Mouse (Mus musculus) liver, embryonic 11.5 days (tissue): ENCODE measurements around the gene Gm20532. TPM values are rescaled to one million over a fixed set of nuclear protein-coding genes. Genes with fewer than 3 reads are reported as not detected.
A peak's percentile ranks its signal among the peaks of the same experiment; 100 is the strongest.

Experiments used
- ATAC-seq: fragments of 200-750 bp; cut with Nextera tagmentation; replicated peaks from 2 replicates; pipeline ENCODE4 v1.8.0; 2017; ENCODE audit warnings: moderate number of reproducible peaks, mild to moderate bottlenecking, moderate TSS enrichment, moderate library complexity; ENCODE audit not compliant: low FRiP score
- DNase-seq: peaks from one replicate; pipeline ENCODE4 v3.0.0-alpha.2; 2017; ENCODE audit warnings: low spot score
- H3K27ac ChIP-seq: fragments of 300-500 bp; sonication (generic); 2 replicates; pipeline ENCODE4 v1.5.1; 2014; ENCODE audit warnings: mild to moderate bottlenecking, low read depth, low read length, control low read depth
- H3K27me3 ChIP-seq: fragments of 300-500 bp; sonication (generic); replicated peaks from 2 replicates; pipeline ENCODE4 v1.6.1; 2014; ENCODE audit warnings: low read length, mixed read lengths; ENCODE audit not compliant: control insufficient read depth, insufficient read depth
- H3K36me3 ChIP-seq: fragments of 300-500 bp; sonication (generic); 2 replicates; pipeline ENCODE4 v1.6.1; 2014; ENCODE audit warnings: mild to moderate bottlenecking, low read length, moderate library complexity, mixed read lengths; ENCODE audit not compliant: control insufficient read depth, insufficient read depth
- H3K4me1 ChIP-seq: fragments of 300-500 bp; sonication (generic); replicated peaks from 2 replicates; pipeline ENCODE4 v1.6.1; 2014; ENCODE audit warnings: low read length, mixed read lengths; ENCODE audit not compliant: control insufficient read depth, insufficient read depth
- H3K4me2 ChIP-seq: fragments of 300-500 bp; sonication (generic); 2 replicates; pipeline ENCODE4 v1.6.1; 2014; ENCODE audit warnings: mild to moderate bottlenecking, control low read depth, moderate library complexity
- H3K4me3 ChIP-seq: fragments of 300-500 bp; sonication (generic); 2 replicates; pipeline ENCODE4 v1.5.1; 2014; ENCODE audit warnings: low read depth, low read length, control low read depth
- H3K9ac ChIP-seq: fragments of 300-500 bp; sonication (generic); 2 replicates; pipeline ENCODE4 v1.6.1; 2014; ENCODE audit warnings: low read depth, low read length, control low read depth
- H3K9me3 ChIP-seq: fragments of 300-500 bp; sonication (generic); 2 replicates; pipeline ENCODE4 v1.6.1; 2016; ENCODE audit warnings: low read length, inconsistent platforms, mixed read lengths; ENCODE audit not compliant: control insufficient read depth
- WGBS: fragments of 180-500 bp; shearing (Covaris S2); extraction: QIAGEN DNeasy Blood & Tissue Kit; methylation state at CpG from one replicate; pipeline ENCODE4 v1.1.7; 2014; 5-methylcytosine and 5-hydroxymethylcytosine counted together
- polyA plus RNA-seq: library from polyadenylated mRNA; unstranded; fragments of >200 nt; fragmentation: Nextera tagmentation; extraction: Ambion mirVana; gene quantifications from 2 replicates; pipeline ENCODE4 v1.2.1, GENCODE M21; 2014

The Gm20532 gene
- polyA plus RNA-seq, 1 experiment from 2014 or later, result not detected

DNA sequence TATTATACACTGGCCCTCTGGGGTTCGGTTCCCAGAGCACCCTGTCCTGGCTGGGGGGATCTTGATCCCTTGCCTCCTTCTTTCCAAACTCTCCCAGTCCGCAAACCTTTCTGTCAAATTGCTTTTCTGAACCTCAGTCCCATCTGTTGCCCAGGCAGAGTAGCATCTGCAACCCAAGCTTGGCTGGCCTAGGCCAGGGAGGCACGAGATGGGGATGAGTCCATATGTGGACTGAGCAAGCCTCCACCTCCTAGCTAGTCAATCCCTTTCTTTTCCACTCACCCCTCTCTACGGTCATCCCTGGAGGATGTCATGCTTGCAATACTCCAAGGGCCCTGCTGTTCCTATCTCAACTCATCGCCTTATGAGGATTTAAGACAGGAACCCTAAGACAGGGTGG is 16.2 kb downstream of the Gm20532 start:
- DNase-seq (no peak), ATAC-seq (no peak)
- Histone ChIP-seq H3K36me3 (no peaks in the 10 kb centered on the region), H3K4me3 (peak overlapping the region; percentile 70), H3K4me1 (peaks cover 23% of the 10 kb centered on the region), H3K27me3 (no peaks in the 10 kb centered on the region), H3K9ac (peak overlapping the region; percentile 79; the same call in 1 of the 2 replicates), H3K9me3 (no peaks in the 10 kb centered on the region), H3K27ac (no peak overlapping the region), H3K4me2 (peak overlapping the region; percentile 91)
- 84% methylated on average over 5 of the region's 5 CpGs for WGBS

DNA sequence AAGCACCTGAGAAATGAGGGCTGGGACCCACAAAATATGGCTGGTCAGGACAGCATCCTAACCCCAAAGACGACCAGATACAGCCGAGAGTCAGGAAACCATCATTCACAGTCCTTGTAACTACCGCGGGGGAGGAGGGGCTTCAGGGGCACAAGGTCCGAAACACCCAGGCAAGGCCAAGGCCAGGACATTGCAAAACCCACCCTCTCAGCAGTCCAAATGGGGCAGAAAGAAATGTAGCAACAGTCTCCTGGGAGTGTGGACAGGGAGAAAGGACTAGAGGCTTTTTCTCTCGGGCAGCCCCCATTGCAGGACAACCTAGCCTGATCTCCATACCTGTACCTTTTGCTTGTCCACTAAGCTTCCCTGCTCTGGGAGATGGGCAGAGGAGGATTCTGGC is 16.7 kb downstream of the Gm20532 start:
- 0 out of 2 replicates have a peak, but pooled peaks cover 2% of the 10 kb centered on the region for H3K27me3 ChIP-seq
- H3K4me1 ChIP-seq, result peaks cover 23% of the 10 kb centered on the region
- H3K4me2 ChIP-seq, result peak overlapping the region; percentile 91
- DNase-seq (peak; percentile 39), ATAC-seq (no peak)
- H3K9ac ChIP-seq, result peak overlapping the region; percentile 79
- no peak overlapping the region for H3K27ac ChIP-seq
- no peaks in the 10 kb centered on the region for H3K36me3 ChIP-seq
- peak overlapping the region; percentile 70 for H3K4me3 ChIP-seq
- H3K9me3 ChIP-seq, result no peaks in the 10 kb centered on the region
- WGBS, result 8% methylated on average over 6 of the region's 6 CpGs

DNA sequence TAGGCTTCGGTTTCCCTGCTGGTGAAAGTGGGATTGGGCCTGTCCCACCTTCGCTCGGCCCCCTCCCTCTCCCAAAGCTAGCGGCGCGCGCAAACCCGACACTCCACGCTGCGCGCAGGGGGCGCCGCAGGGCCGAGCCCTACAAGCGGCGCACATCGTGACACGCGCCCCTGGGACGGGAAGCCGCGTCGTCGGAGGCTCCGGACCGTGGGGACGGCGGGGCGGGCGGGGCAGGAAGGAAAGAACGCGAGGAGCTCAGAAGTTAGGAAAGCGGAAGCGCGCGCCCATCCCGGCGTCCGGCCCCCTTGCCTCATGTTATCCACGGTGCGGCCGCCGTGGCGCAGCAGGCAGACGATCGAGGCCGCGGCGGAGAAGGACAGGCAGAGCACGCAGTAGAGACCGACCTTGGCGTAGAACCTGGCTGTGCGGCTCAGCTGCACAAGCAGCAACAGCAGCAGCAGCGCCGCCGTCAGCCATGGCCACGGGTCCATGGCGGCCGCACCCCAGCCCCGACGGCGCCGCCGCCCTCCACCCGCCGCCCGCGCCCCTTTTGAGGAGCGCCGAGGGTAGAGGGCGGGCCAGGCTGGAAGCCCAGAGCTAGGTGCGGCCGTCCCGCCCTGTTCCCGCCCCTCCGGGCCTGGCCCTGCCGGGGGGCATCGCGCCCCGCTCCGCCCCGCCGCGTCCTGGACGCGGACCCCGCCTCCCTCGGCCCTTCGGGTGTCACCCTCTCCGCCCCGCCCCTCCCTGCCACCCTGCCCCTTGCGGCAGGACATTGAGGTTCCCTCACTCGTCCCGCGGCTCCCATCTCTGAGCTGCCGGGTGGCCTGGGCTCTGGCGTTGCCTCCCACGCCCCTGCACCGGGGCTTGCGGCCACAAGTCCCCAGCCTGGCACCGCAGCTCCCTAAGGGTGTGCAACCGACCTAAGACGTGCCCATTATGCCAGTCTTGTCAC is 17.6 kb downstream of the Gm20532 start, which contains the start of gene Agpat2:
Agpat2 (minus strand) TSS at position 698 of the 952 bp plus-strand sequence.
- Histone ChIP-seq H3K36me3 (no peaks in the 10 kb centered on the region), H3K4me1 (peaks cover 23% of the 10 kb centered on the region), H3K4me2 (peak within 1 kb of the TSS; percentile 91), H3K27ac (peak within 1 kb of the TSS; percentile 71), H3K4me3 (peak within 1 kb of the TSS; percentile 70), H3K9ac (peak within 1 kb of the TSS; percentile 79), H3K9me3 (no peaks in the 10 kb centered on the region), H3K27me3 (0 out of 2 replicates have a peak, but pooled peaks cover 3% of the 10 kb centered on the region)
- DNase-seq, result peak; percentile 79
- WGBS, result under 1% methylated on average over 93 of the region's 103 CpGs
- peak; percentile 85 for ATAC-seq

DNA sequence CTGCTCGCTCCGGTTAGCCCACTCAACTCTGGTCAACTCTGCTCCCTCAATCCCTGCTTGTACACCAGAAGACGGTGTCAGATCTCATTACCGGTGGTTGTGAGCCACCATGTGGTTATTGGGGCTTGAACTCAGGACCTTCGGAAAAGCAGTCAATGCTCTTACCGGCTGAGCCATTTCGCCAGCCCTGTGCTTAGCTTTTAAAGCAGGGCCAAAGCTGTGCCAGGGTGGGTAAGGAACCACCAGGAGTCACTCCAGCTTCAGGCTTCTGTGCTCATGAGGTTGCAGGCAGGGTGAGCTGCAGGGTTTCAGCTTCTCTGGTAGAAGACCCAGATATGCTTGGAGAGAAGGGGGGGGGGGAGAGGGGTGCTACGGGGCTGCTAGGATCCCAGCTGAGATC is 18.9 kb downstream of the Gm20532 start:
- 83% methylated on average over 8 of the region's 8 CpGs for WGBS
- Histone ChIP-seq H3K9ac (no peak overlapping the region), H3K4me1 (peaks cover 13% of the 10 kb centered on the region), H3K4me3 (no peak overlapping the region), H3K27me3 (0 out of 2 replicates have a peak, but pooled peaks cover 3% of the 10 kb centered on the region), H3K4me2 (no peak overlapping the region), H3K36me3 (no peaks in the 10 kb centered on the region), H3K9me3 (no peaks in the 10 kb centered on the region), H3K27ac (no peak overlapping the region)
- no peak for ATAC-seq
- DNase-seq, result no peak

DNA sequence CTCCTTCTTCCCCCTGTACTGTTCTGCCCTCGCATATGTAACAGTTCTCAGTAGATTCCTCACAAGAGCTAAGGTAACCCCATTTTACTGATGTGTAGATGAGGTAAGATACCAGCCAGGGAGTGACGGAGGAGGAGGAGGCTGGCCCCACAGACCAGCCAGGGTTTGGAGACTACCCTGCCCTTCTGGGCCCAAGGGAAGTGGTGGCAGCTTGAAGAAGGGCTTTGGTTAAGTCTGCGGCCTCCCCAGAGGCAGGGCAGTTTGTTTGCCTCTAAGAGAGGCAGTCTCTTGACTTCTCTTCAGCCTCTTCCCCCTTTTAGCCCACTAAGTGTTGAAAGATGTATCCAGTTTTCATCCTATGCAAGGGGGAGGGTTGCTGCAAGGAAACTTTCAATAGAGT is 20.1 kb downstream of the Gm20532 start:
- ATAC-seq (no peak), DNase-seq (no peak)
- H3K4me3 ChIP-seq, result no peak overlapping the region
- no peak overlapping the region for H3K27ac ChIP-seq
- H3K27me3 ChIP-seq, result 0 out of 2 replicates have a peak, but pooled peaks cover 3% of the 10 kb centered on the region
- no peak overlapping the region for H3K4me2 ChIP-seq
- H3K36me3 ChIP-seq, result no peaks in the 10 kb centered on the region
- 58% methylated on average over 3 of the region's 3 CpGs for WGBS
- H3K9me3 ChIP-seq, result no peaks in the 10 kb centered on the region
- no peak overlapping the region for H3K9ac ChIP-seq
- H3K4me1 ChIP-seq, result peaks cover 8% of the 10 kb centered on the region

DNA sequence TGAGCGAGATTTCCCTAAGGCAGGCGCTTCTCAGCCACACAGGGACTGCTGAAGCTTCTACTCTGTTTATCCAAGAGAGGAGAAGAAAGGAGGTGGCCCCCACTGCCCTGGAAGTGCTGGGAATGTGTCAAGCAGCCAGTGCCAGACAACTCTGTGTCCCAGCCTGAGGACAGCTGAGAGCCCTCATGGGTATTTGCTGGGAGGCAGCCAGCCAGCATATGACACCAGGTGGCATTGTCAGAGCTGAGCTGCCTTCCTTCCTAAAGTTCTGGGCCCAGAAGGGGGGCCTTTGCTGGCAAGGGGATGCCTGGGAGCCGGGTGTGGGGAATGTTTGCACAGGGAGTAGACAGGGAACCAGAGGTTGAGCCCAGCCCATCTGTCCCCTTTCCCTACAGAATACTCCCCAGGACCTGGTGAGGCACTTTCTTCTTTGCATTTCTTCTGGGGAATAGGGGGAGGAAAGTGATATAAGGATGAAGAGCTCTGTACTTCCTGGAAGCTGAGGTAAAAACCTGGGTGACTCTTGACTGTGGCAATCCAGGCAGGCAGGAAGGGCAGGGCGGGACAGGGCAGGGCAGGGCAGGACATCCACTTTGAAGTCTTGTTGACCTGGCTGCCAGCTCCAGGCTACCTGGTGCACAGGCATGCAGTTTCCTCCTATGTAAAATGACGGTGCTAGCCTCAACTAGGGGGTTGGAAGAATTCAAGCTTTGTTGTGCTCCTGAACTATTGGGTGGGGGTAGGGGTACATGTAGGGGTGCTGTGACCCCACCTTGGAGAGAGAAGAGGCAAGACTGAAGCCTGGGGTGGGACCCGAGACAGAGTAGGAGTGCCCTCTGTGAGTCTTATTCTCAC is 20.8 kb downstream of the Gm20532 start:
- no peaks in the 10 kb centered on the region for H3K36me3 ChIP-seq
- H3K4me1 ChIP-seq, result peaks cover 8% of the 10 kb centered on the region
- ATAC-seq (no peak), DNase-seq (no peak)
- 58% methylated on average over 6 of the region's 6 CpGs for WGBS
- no peak overlapping the region for H3K4me3 ChIP-seq
- 0 out of 2 replicates have a peak, but pooled peaks cover 3% of the 10 kb centered on the region for H3K27me3 ChIP-seq
- no peak overlapping the region for H3K9ac ChIP-seq
- no peaks in the 10 kb centered on the region for H3K9me3 ChIP-seq
- no peak overlapping the region for H3K27ac ChIP-seq
- no peak overlapping the region for H3K4me2 ChIP-seq

DNA sequence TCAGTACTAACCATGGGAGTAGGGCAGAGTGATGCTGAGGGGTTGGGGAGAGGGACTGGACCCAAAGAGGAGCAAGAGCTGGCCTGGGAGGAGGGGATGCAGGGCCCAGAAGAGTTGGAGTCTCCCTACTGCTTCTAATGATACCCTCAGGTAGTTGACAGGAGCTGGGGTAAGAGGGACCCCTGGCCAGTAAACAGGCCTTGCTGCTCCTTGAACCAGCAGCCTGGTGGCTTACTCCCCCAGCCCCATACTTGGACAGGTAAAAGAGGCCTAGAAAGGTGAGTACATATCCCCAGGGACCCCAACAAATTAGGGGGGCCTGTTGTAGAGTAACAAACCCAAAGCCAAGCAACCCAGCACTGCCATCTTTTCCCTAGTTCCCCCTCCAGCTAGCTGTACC is 22.3 kb downstream of the Gm20532 start:
- Histone ChIP-seq H3K27ac (no peak overlapping the region), H3K4me1 (peaks cover 2% of the 10 kb centered on the region; the same call in 1 of the 2 replicates), H3K27me3 (0 out of 2 replicates have a peak, but pooled peaks cover 3% of the 10 kb centered on the region), H3K9me3 (no peaks in the 10 kb centered on the region), H3K4me3 (no peak overlapping the region), H3K9ac (no peak overlapping the region), H3K4me2 (no peak overlapping the region), H3K36me3 (no peaks in the 10 kb centered on the region)
- ATAC-seq (no peak), DNase-seq (no peak)

DNA sequence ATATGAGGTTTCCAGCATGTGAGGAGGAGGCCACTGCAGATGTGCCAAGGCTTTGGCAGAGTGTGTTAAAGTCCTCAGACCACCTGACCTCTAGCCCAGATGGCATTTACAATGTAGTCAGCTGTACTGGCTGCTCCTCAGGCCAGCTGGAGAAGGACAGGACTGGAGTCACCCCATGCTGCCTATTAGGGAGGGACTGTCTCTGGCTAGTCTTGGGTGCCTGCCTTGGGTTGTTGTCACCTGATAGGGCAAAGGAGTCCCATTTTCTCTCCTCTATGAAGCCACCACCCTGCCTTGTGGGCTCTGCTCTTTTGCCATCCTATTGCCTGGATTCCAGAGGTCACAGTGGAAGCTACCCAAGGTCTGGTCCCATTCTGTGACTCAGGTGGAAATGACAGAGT is 22.8 kb downstream of the Gm20532 start:
- no peaks in the 10 kb centered on the region for H3K36me3 ChIP-seq
- H3K27ac ChIP-seq, result no peak overlapping the region
- no peak overlapping the region for H3K4me2 ChIP-seq
- no peak overlapping the region for H3K9ac ChIP-seq
- no peak overlapping the region for H3K4me3 ChIP-seq
- H3K4me1 ChIP-seq, result peaks cover 2% of the 10 kb centered on the region; the same call in 1 of the 2 replicates
- 0 out of 2 replicates have a peak, but pooled peaks cover 3% of the 10 kb centered on the region for H3K27me3 ChIP-seq
- H3K9me3 ChIP-seq, result no peaks in the 10 kb centered on the region
- DNase-seq (no peak), ATAC-seq (no peak)
